Mouse (Mus musculus) midbrain, embryonic 10.5 days (tissue): Measurements from ENCODE around the gene Elp5. TPM values are rescaled to one million over a fixed set of nuclear protein-coding genes. Genes with fewer than 3 reads are reported as not detected.

Experiments used
- DNase-seq: peaks from one replicate; pipeline ENCODE4 v3.0.0-alpha.2; 2017; ENCODE audit warnings: low spot score
- H3K27ac ChIP-seq: fragments of 300-500 bp; sonication (generic); replicated peaks from 2 replicates; pipeline ENCODE4 v1.5.1; 2016; ENCODE audit warnings: mild to moderate bottlenecking
- H3K27me3 ChIP-seq: fragments of 300-500 bp; sonication (generic); 2 replicates; pipeline ENCODE4 v1.6.1; 2016; ENCODE audit warnings: low read depth, mild to moderate bottlenecking; ENCODE audit not compliant: poor library complexity, severe bottlenecking
- H3K36me3 ChIP-seq: fragments of 300-500 bp; sonication (generic); 2 replicates; pipeline ENCODE4 v1.6.1; 2016; ENCODE audit warnings: mild to moderate bottlenecking, moderate library complexity
- H3K4me1 ChIP-seq: fragments of 300-500 bp; sonication (generic); 2 replicates; pipeline ENCODE4 v1.6.1; 2016
- H3K4me3 ChIP-seq: fragments of 300-500 bp; sonication (generic); 2 replicates; pipeline ENCODE4 v1.5.1; 2016; ENCODE audit warnings: mild to moderate bottlenecking, moderate library complexity
- H3K9me3 ChIP-seq: fragments of 300-500 bp; sonication (generic); replicated peaks from 2 replicates; pipeline ENCODE4 v1.6.1; 2016; ENCODE audit warnings: mild to moderate bottlenecking
- WGBS: fragments of 180-500 bp; shearing (Covaris S2); methylation state at CpG from one replicate; pipeline ENCODE4 v1.1.7; 2016; 5-methylcytosine and 5-hydroxymethylcytosine counted together
- polyA plus RNA-seq: library from polyadenylated mRNA; unstranded; fragments of >200 nt; fragmentation: Nextera tagmentation; extraction: Ambion mirVana; gene quantifications from 2 replicates; pipeline ENCODE4 v1.2.1, GENCODE M21; 2016

The Elp5 gene
- polyA plus RNA-seq, 1 experiment from 2014 or later: 151 TPM

DNA sequence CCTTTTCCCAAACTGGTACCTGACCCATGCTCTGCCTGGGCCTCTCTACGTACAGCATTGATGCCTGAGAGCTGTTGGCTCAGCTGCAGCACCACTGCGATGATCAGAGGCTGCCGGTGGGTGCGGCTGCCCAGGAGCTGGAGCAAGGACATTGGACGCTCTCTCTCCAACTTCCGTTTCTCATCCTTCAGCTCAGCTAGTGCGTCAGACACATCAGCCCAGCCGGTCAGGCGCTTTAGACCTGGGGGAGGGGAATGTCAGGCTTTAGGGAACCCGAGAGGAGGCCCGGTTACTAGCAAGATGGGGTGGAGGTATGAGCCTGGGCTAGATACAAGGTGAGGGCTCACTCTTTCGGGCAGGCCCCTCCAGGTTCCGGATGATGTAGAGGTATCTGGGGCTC is 37.1 kb downstream of the Elp5 start:
- 81% methylated on average over 13 of the region's 13 CpGs for WGBS
- H3K36me3 ChIP-seq: peaks cover 36% of the 10 kb centered on the region
- H3K27me3 ChIP-seq: peaks cover 16% of the 10 kb centered on the region
- H3K27ac ChIP-seq: no peak overlapping the region; the same call in 1 of the 2 replicates
- H3K9me3 ChIP-seq: no peaks in the 10 kb centered on the region
- DNase-seq: no peak
- H3K4me3 ChIP-seq: no peak overlapping the region
- peaks cover 33% of the 10 kb centered on the region for H3K4me1 ChIP-seq

DNA sequence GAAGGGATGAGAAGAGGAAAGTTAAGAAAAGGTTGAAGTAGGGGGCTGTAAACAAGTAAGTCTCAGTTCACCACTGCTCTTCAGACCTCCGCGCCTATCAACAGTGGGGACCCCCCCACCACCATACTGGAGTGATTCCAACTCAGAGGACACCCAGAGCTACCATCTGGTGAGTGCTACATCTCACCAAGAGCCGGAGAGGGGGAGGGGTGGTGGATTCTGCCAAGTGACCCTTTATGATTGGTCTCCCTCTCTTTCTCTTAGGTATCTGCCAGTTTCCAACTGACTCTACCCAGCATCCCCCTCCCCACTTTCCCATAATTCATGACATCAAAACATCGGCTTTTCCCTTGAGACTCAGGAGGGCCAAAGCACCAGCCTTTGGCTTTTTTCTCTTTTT is 41.4 kb downstream of the Elp5 start:
- DNase-seq: no peak
- H3K36me3 ChIP-seq: peaks cover 31% of the 10 kb centered on the region
- H3K4me3 ChIP-seq: no peak overlapping the region
- H3K27ac ChIP-seq: no peak overlapping the region
- peaks cover 43% of the 10 kb centered on the region for H3K27me3 ChIP-seq
- peaks cover 23% of the 10 kb centered on the region for H3K4me1 ChIP-seq
- 90% methylated on average over 4 of the region's 4 CpGs for WGBS
- no peaks in the 10 kb centered on the region for H3K9me3 ChIP-seq

DNA sequence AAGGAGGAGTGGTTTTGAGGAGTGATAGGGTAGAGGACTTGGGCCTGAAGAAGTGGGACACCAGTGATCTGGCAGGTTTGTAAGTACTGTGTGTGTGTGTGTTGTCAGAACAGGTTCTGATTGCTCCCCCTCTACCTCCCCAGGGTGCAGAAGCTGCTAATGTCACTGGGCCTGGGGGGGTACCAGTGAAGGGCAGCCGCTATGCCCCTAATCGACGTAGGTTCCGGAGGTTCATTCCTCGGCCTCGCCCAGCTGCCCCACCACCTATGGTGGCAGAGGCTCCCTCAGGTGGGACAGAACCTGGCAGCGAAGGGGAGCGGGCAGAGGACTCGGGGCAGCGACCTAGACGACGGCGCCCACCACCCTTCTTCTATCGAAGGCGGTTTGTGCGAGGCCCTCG is 42.6 kb downstream of the Elp5 start:
- WGBS: 93% methylated on average over 17 of the region's 17 CpGs
- Histone ChIP-seq H3K36me3 (peaks cover 19% of the 10 kb centered on the region), H3K4me1 (peaks cover 33% of the 10 kb centered on the region), H3K9me3 (no peaks in the 10 kb centered on the region), H3K27ac (no peak overlapping the region), H3K4me3 (no peak overlapping the region), H3K27me3 (peaks cover 55% of the 10 kb centered on the region)
- no peak for DNase-seq

DNA sequence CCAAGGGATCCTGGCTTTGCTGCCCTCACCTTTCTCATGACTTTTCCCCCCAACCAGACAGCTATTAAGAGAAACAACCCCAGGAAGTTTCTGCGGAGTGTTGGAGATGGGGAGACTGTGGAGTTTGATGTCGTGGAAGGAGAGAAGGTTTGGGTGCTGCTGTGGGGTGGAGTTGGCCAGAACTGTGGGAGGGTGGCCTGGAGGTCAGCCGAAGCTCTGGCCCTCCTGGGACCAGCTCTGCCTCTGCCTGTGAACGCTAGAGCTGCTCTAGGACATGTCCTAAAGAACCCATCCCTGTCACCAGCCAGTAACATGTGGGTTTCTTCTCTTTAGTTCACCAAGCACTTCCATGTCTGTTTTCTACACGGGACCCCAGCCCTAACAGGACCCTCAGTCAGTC is 43.1 kb downstream of the Elp5 start:
- peaks cover 61% of the 10 kb centered on the region for H3K27me3 ChIP-seq
- no peak overlapping the region; the same call in 1 of the 2 replicates for H3K4me3 ChIP-seq
- 67% methylated on average over 5 of the region's 5 CpGs for WGBS
- peaks cover 14% of the 10 kb centered on the region for H3K36me3 ChIP-seq
- peaks cover 39% of the 10 kb centered on the region for H3K4me1 ChIP-seq
- DNase-seq: no peak
- no peak overlapping the region for H3K27ac ChIP-seq
- H3K9me3 ChIP-seq: no peaks in the 10 kb centered on the region

DNA sequence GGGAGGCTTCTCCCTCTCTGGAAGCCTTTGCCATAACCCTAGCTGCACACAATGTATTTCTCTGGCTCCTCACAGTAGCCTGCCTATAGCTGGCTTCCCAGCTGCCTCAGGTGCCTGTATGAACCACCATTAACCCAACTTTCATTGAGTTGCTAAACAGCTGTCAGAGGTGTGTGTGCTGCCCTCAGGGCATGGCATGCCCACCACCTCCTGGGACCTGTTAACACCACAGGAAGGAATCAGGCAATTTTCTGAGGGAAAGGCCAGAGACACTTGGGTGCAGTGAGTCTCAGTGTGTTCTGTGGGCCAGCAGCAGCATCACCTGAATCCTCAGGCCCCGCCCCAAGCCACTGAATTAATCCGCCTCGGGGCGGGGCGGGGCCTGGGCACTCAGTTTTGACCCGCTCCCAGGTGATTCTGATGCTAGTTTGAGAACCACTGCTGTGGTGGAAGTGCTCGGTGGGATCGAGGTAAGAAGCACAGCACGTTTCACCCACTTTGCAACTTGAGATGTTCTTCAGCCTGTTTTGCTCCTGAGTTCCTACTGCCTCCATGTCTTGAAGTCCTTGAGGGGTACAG is 43.8 kb downstream of the Elp5 start:
- H3K36me3 ChIP-seq: peaks cover 9% of the 10 kb centered on the region; the same call in 1 of the 2 replicates
- H3K27ac ChIP-seq: no peak overlapping the region
- peaks cover 43% of the 10 kb centered on the region for H3K4me1 ChIP-seq

DNA sequence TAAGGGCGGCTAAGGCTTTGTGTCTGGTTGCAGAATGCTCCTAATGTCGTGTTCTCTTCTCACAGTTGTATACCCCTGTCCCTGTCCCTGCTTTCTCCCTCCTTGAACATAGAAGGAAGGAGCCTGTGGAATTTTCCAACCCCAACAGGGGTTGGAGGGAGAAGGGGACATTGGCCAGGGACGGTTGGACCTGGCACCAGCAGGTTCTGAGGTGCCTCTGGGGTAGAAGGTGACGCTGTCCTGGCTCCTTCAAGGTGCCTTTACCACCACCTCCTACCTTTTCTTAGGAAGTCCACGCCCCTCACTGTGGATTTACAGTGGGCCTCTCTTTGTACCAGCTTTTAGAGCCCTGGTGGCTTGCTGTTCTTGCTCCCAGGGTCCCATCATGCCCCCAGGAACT is 44.5 kb downstream of the Elp5 start:
- DNase-seq: no peak
- H3K4me1 ChIP-seq: peaks cover 43% of the 10 kb centered on the region
- no peaks in the 10 kb centered on the region for H3K9me3 ChIP-seq
- peak overlapping the region; percentile 3; the same call in 1 of the 2 replicates for H3K4me3 ChIP-seq
- no peak overlapping the region for H3K27ac ChIP-seq
- H3K36me3 ChIP-seq: peaks cover 5% of the 10 kb centered on the region; the same call in 1 of the 2 replicates
- H3K27me3 ChIP-seq: peaks cover 62% of the 10 kb centered on the region
- 76% methylated on average over 5 of the region's 5 CpGs for WGBS

More for the DNA sequence above, 43.8 kb downstream of the Elp5 start:
- Histone ChIP-seq H3K9me3 (no peaks in the 10 kb centered on the region), H3K4me3 (peak overlapping the region; percentile 14; the same call in 1 of the 2 replicates), H3K27me3 (peaks cover 62% of the 10 kb centered on the region)
- WGBS: 27% methylated on average over 9 of the region's 9 CpGs
- DNase-seq: no peak

DNA sequence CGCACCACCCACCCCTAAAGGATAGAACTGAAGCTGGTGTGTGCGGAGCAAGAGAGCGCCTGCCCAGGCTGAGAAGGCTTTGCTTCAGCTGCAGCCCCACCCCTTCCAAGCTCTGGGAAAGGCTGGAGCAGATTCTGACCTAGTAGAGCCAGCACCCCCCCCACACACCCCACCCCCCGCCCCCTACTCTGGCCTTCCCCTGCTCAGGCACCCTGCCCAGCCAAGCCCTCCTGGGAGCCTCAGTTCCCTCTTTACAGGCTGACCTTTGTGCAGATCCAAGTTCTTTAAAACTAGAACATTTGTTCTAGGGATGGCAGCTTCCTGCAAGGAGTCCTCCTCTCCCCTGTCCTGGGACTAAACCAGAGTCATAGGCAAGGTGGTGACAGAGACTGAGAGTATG is 44.9 kb downstream of the Elp5 start:
- WGBS: 48% methylated on average over 4 of the region's 4 CpGs
- H3K27ac ChIP-seq: no peak overlapping the region
- no peak for DNase-seq
- H3K36me3 ChIP-seq: peaks cover under 1% of the 10 kb centered on the region; the same call in 1 of the 2 replicates
- H3K27me3 ChIP-seq: peaks cover 62% of the 10 kb centered on the region
- peak overlapping the region; percentile 3; the same call in 1 of the 2 replicates for H3K4me3 ChIP-seq
- H3K4me1 ChIP-seq: peaks cover 43% of the 10 kb centered on the region
- H3K9me3 ChIP-seq: no peaks in the 10 kb centered on the region

DNA sequence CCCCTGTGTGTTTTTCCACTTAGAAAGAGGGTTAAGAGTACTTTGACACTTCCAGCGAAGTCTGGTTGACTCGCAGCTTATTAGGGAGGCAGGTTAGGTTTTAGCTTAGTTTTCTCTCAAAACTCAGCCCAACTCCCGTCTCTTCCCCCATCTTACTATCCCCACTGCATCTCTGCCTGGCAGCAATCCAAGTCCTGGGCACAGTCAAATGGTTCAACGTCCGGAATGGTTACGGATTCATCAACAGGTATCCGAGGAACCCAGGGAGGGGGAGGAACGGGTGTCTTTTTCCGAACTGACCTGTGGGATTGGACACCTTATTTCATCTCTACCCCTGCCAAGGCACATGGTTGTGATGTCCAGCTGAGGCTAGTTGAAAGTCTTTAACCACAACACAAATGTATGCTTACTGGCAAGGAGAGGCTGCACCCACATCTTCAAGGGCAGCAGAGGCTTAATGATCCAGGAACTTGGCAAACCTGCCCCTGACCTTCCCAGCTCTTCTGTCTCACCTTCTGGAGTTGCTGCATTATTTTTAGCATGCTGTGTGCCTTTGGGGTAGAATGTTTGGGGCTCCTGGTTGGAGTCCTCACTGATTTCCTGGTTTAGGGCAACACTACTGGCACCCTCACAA is 45.5 kb downstream of the Elp5 start:
- H3K4me3 ChIP-seq: peak overlapping the region; percentile 72
- 53% methylated on average over 9 of the region's 9 CpGs for WGBS
- H3K27me3 ChIP-seq: peaks cover 62% of the 10 kb centered on the region
- H3K9me3 ChIP-seq: no peaks in the 10 kb centered on the region
- no peak for DNase-seq
- peaks cover 43% of the 10 kb centered on the region for H3K4me1 ChIP-seq
- H3K36me3 ChIP-seq: no peaks in the 10 kb centered on the region
- H3K27ac ChIP-seq: no peak overlapping the region

DNA sequence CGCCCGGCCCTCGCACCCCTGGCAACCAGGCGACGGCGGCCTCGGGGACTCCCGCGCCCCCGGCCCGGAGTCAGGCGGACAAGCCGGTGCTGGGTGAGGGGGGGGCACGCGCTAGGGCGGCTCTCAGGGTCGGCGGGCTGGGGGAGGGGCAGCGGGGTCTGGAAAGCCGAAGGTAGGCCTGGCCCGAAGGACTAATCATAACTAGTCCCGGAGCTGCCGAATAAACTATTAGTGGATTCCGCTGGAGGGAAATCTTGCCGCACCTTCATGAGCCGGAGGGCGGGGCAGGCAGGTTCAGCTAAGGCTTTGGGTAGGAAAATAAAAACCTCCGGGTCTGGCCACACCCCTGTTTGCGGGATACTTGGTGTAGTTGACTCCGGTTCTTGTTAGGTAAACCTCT is 46.2 kb downstream of the Elp5 start:
- H3K4me3 ChIP-seq: peak overlapping the region; percentile 72
- no peaks in the 10 kb centered on the region for H3K36me3 ChIP-seq
- H3K9me3 ChIP-seq: no peaks in the 10 kb centered on the region
- H3K27me3 ChIP-seq: peaks cover 62% of the 10 kb centered on the region
- WGBS: 3% methylated on average over 30 of the region's 30 CpGs
- no peak for DNase-seq
- H3K27ac ChIP-seq: peak overlapping the region; percentile 84
- peaks cover 43% of the 10 kb centered on the region for H3K4me1 ChIP-seq

DNA sequence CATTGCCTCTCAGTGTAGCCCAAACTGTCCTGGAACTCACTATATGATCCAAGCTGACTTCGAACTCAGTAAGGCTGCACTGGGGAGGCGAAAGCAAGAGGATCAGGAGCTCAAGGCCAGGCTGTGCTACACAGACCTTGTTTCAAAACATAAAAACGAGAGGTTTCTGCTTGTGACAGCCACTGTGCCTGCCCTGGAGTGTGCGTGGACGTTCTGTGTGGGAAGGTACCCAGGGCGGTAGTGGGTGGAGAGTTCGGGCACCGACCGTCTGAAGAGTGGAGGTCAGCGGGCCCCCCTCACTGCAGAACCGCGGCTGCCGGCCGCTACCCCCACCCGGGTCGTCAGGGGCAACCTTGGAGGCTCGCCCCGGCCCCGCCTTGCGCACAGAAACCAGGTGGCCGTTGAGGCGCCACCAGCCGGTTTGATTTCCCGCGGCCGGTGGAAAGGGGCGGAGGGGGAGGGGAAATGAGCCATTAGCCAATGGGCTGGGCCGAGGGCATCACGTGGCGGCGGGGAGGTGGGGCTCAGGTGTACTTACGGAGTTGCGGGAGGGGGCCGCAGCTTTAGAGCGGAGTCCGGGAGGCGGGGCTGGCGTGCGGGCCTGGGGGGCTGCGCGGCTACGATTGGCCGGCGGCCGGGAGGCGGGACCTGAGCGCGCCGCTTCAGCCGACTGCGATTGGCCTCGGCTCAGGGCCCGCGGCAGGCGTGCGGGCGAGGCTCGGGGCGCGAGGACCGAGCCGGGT is 47.0 kb downstream of the Elp5 start, which contains the start of gene Ybx2:
Ybx2 (plus strand) TSS at position 660 of the 743 bp plus-strand sequence.
- WGBS: 1% methylated on average over 62 of the region's 62 CpGs
- peaks cover 62% of the 10 kb centered on the region for H3K27me3 ChIP-seq

DNA sequence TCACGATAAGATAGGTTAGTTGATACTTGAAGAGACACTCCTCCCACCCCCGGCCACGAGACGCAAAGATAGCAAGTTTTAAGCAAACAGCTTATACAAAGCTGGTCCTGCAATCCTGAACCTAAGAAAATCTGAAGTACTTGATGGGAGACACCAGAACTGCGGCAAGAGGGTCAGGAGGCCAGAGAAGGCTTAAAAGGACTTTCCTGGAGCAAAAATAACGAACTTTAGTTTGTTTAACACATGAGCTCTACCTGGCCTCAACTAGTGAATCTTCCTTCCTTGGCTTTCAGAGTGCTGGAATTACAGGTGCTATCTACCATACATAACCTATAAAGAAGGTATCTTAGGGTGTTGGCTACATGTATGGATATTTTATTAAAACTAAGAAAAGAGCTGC is 47.6 kb downstream of the Elp5 start:
- Histone ChIP-seq H3K4me1 (peaks cover 43% of the 10 kb centered on the region), H3K36me3 (no peaks in the 10 kb centered on the region), H3K27me3 (peaks cover 56% of the 10 kb centered on the region), H3K4me3 (peak overlapping the region; percentile 72), H3K27ac (no peak overlapping the region), H3K9me3 (no peaks in the 10 kb centered on the region)
- WGBS: 20% methylated on average over 6 of the region's 6 CpGs
- DNase-seq: no peak

More for the DNA sequence above, 47.0 kb downstream of the Elp5 start, which contains the start of gene Ybx2:
- peak within 1 kb of the TSS; percentile 84 for H3K27ac ChIP-seq
- DNase-seq: peak; percentile 90
- H3K4me3 ChIP-seq: peak within 1 kb of the TSS; percentile 72
- no peaks in the 10 kb centered on the region for H3K36me3 ChIP-seq
- H3K9me3 ChIP-seq: no peaks in the 10 kb centered on the region
- H3K4me1 ChIP-seq: peaks cover 43% of the 10 kb centered on the region

DNA sequence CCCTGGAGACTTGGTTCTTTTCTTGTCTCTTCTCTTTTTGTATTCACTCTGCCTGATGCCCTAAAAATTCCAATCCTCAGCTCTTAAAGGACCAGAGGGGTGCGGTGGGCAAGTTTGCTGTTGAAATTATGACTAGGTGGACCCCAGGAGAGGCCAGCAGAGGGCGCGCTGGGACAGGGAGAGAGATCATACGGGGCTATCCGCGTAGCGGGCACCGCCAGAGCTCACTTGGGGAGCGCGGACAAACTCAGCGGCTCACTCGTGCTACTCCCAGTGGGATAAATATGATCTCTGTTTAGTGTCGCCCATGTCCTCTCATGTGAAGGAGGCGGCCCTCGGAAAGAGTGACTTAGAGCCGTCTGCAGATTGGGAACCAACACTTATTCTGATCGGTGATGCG is 48.1 kb downstream of the Elp5 start:
- 1% methylated on average over 18 of the region's 18 CpGs for WGBS
- no peak overlapping the region for H3K27ac ChIP-seq
- peaks cover 51% of the 10 kb centered on the region for H3K27me3 ChIP-seq
- no peaks in the 10 kb centered on the region for H3K9me3 ChIP-seq
- peak; percentile 94 for DNase-seq
- no peaks in the 10 kb centered on the region for H3K36me3 ChIP-seq
- peaks cover 43% of the 10 kb centered on the region for H3K4me1 ChIP-seq
- H3K4me3 ChIP-seq: peak overlapping the region; percentile 72

DNA sequence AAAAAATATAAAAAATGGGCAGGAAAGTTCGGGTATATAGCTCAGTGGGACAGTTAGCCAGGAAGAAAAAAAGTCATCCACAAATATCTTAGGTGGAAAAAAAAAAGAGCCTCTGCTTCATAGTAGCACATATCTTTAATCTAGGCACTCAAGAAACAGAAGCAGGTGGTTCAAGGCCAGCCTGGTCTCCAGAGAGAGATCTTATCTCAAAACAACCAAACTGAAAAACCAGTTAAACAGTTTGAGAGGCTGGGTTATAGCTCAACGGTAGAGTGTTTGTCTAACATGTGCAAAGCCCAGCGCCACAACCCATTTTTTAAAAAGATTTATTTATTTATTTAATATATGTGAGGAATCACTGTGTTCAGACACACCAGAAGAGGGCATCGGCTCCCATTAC is 49.3 kb downstream of the Elp5 start:
- Histone ChIP-seq H3K27me3 (peaks cover 40% of the 10 kb centered on the region), H3K4me1 (peaks cover 38% of the 10 kb centered on the region), H3K9me3 (no peaks in the 10 kb centered on the region), H3K4me3 (no peak overlapping the region), H3K36me3 (no peaks in the 10 kb centered on the region), H3K27ac (no peak overlapping the region)
- no peak for DNase-seq
- WGBS: 82% methylated on average over 4 of the region's 4 CpGs
